Mouse (Mus musculus): ENCODE measurements around the gene Cdh23. TPM values are rescaled to one million over a fixed set of nuclear protein-coding genes. Genes with fewer than 3 reads are reported as not detected.

Gene Cdh23
- polyA plus RNA-seq, 1 experiment: not detected

GRCm38 (mm10) chr10:60286546-60286945 is 409.7 kb downstream of the Cdh23 start:
- Histone ChIP-seq H3K27ac (ENCODE audit: insufficient read depth, low read depth, low read length) (peak overlapping the region; percentile 65), H3K4me1 (ENCODE audit: control insufficient read depth, insufficient read depth, low read length) (peaks cover 65% of the 10 kb centered on the region), H3K4me3 (ENCODE audit: insufficient read depth, low read depth, low read length) (no peak overlapping the region)
- TF ChIP-seq CTCF (IDR thresholded peaks at IDR 0.05; ENCODE audit: insufficient read depth, low read depth, low read length): no peak
- no peak for TF ChIP-seq POLR2A (IDR thresholded peaks at IDR 0.05; ENCODE audit: insufficient read depth, low read depth, low read length)
- WGBS: 56% methylated on average over 7 of the region's 7 CpGs

GRCm38 (mm10) chr10:60285676-60286372 is 410.5 kb downstream of the Cdh23 start:
- peaks cover 71% of the 10 kb centered on the region for H3K4me1 ChIP-seq (ENCODE audit: control insufficient read depth, insufficient read depth, low read length)
- H3K27ac ChIP-seq (ENCODE audit: insufficient read depth, low read depth, low read length): peak overlapping the region; percentile 76
- peak overlapping the region; percentile 31 for H3K4me3 ChIP-seq (ENCODE audit: insufficient read depth, low read depth, low read length)
- 15% methylated on average over 14 of the region's 14 CpGs for WGBS
- no peak for TF ChIP-seq CTCF (IDR thresholded peaks at IDR 0.05; ENCODE audit: insufficient read depth, low read depth, low read length)
- 0 out of 2 replicates have a peak, but pooled peaks have one; percentile 10 for TF ChIP-seq POLR2A (IDR thresholded peaks at IDR 0.05; ENCODE audit: insufficient read depth, low read depth, low read length)

GRCm38 (mm10) chr10:60285183-60285582 is 411.1 kb downstream of the Cdh23 start:
- H3K4me3 ChIP-seq (ENCODE audit: insufficient read depth, low read depth, low read length): peak overlapping the region; percentile 27
- H3K27ac ChIP-seq (ENCODE audit: insufficient read depth, low read depth, low read length): peak overlapping the region; percentile 76
- TF ChIP-seq CTCF (IDR thresholded peaks at IDR 0.05; ENCODE audit: insufficient read depth, low read depth, low read length) (no peak), POLR2A (IDR thresholded peaks at IDR 0.05; ENCODE audit: insufficient read depth, low read depth, low read length) (no peak)
- peaks cover 70% of the 10 kb centered on the region for H3K4me1 ChIP-seq (ENCODE audit: control insufficient read depth, insufficient read depth, low read length)
- 21% methylated on average over 8 of the region's 8 CpGs for WGBS

- peak overlapping the region; percentile 27 for H3K4me3 ChIP-seq (ENCODE audit: insufficient read depth, low read depth, low read length)
- 16% methylated on average over 8 of the region's 8 CpGs for WGBS
- TF ChIP-seq POLR2A (IDR thresholded peaks at IDR 0.05; ENCODE audit: insufficient read depth, low read depth, low read length): no peak
- no peak for TF ChIP-seq CTCF (IDR thresholded peaks at IDR 0.05; ENCODE audit: insufficient read depth, low read depth, low read length)
- H3K4me1 ChIP-seq (ENCODE audit: control insufficient read depth, insufficient read depth, low read length): peaks cover 70% of the 10 kb centered on the region
- peak overlapping the region; percentile 76 for H3K27ac ChIP-seq (ENCODE audit: insufficient read depth, low read depth, low read length)
Measured at GRCm38 (mm10) chr10:60284676-60285111, 411.6 kb downstream of the Cdh23 start.

GRCm38 (mm10) chr10:60284248-60284647 is 412.0 kb downstream of the Cdh23 start:
- peak overlapping the region; percentile 27; the same call in 1 of the 2 replicates for H3K4me3 ChIP-seq (ENCODE audit: insufficient read depth, low read depth, low read length)
- 24% methylated on average over 6 of the region's 6 CpGs for WGBS

GRCm38 (mm10) chr10:60282116-60283014 is 413.9 kb downstream of the Cdh23 start:
- 20% methylated on average over 10 of the region's 10 CpGs for WGBS
- Histone ChIP-seq H3K4me1 (ENCODE audit: control insufficient read depth, insufficient read depth, low read length) (peaks cover 64% of the 10 kb centered on the region), H3K4me3 (ENCODE audit: insufficient read depth, low read depth, low read length) (no peak overlapping the region), H3K27ac (ENCODE audit: insufficient read depth, low read depth, low read length) (peak overlapping the region; percentile 52)
- TF ChIP-seq POLR2A (IDR thresholded peaks at IDR 0.05; ENCODE audit: insufficient read depth, low read depth, low read length) (no peak), CTCF (IDR thresholded peaks at IDR 0.05; ENCODE audit: insufficient read depth, low read depth, low read length) (no peak)

More at GRCm38 (mm10) chr10:60284248-60284647, 412.0 kb downstream of the Cdh23 start:
- TF ChIP-seq POLR2A (IDR thresholded peaks at IDR 0.05; ENCODE audit: insufficient read depth, low read depth, low read length) (no peak), CTCF (IDR thresholded peaks at IDR 0.05; ENCODE audit: insufficient read depth, low read depth, low read length) (no peak)
- Histone ChIP-seq H3K27ac (ENCODE audit: insufficient read depth, low read depth, low read length) (peak overlapping the region; percentile 76), H3K4me1 (ENCODE audit: control insufficient read depth, insufficient read depth, low read length) (peaks cover 71% of the 10 kb centered on the region)

- H3K4me1 ChIP-seq (ENCODE audit: control insufficient read depth, insufficient read depth, low read length): peaks cover 58% of the 10 kb centered on the region
- H3K27ac ChIP-seq (ENCODE audit: insufficient read depth, low read depth, low read length): no peak overlapping the region
- 65% methylated on average over 9 of the region's 9 CpGs for WGBS
- no peak for TF ChIP-seq POLR2A (IDR thresholded peaks at IDR 0.05; ENCODE audit: insufficient read depth, low read depth, low read length)
- no peak for TF ChIP-seq CTCF (IDR thresholded peaks at IDR 0.05; ENCODE audit: insufficient read depth, low read depth, low read length)
- no peak overlapping the region for H3K4me3 ChIP-seq (ENCODE audit: insufficient read depth, low read depth, low read length)
Measured at GRCm38 (mm10) chr10:60281571-60282050, 414.7 kb downstream of the Cdh23 start.

GRCm38 (mm10) chr10:60280353-60280752 is 415.9 kb downstream of the Cdh23 start:
- Histone ChIP-seq H3K27ac (ENCODE audit: insufficient read depth, low read depth, low read length) (no peak overlapping the region), H3K4me3 (ENCODE audit: insufficient read depth, low read depth, low read length) (0 out of 2 replicates have a peak overlapping the region, but pooled peaks have one; percentile 2), H3K4me1 (ENCODE audit: control insufficient read depth, insufficient read depth, low read length) (peaks cover 46% of the 10 kb centered on the region)
- WGBS: 58% methylated on average over 6 of the region's 6 CpGs
- TF ChIP-seq CTCF (IDR thresholded peaks at IDR 0.05; ENCODE audit: insufficient read depth, low read depth, low read length) (no peak), POLR2A (IDR thresholded peaks at IDR 0.05; ENCODE audit: insufficient read depth, low read depth, low read length) (no peak)
